Mouse (Mus musculus) heart, adult 2 months (tissue): ENCODE data around the gene Slc25a25.

ENCODE experiments used
- CTCF ChIP-seq: fragments of 200-600 bp; IDR thresholded peaks from 2 replicates; pipeline ENCODE4 v1.8.1; 2022; ENCODE audit warnings: antibody characterized with exemption, mild to moderate bottlenecking, moderate library complexity
- POLR2A ChIP-seq: fragments of 200-500 bp; IDR thresholded peaks from 2 replicates; pipeline ENCODE4 v1.6.1; 2011; ENCODE audit warnings: mild to moderate bottlenecking, low read depth, low read length, control low read depth; ENCODE audit not compliant: insufficient read depth

DNA sequence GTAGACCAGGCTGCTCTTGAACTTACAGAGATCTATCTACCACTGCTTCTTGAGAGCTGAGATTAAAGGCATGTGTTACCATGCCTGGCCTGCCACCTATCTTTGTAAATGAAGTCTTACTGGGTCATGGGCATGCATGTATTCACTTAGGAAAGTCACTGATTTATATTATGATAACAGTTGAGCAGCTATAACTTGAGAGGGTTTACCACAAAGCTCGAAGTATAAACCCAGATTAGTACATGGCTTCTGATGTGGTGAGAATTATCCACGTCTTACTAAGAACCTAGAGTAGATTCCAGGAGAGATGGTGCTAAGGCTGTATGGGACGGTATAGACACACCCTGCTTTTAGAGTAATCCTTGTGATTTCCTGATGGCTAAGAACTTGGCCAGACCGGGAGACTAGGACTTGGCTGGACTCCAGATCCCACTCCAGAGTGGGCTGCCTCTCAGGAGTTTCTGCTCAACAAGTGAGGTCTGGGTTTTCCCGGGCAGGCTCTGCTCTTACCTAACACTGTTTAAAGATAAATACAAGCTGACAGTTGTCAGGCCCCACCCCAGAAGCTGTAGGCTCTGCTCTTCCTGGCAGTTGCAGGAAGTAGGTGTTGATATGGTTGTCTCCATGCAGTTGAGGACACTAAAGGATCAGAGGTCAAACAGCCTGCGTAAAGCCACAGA lies 13.1 kb upstream of the Slc25a25 start:
- TF ChIP-seq CTCF (no peak), POLR2A (no peak)
